Mouse (Mus musculus) intestine, embryonic 15.5 days (tissue): ENCODE data around the gene Clstn1. TPM values are rescaled to one million over a fixed set of nuclear protein-coding genes. Genes with fewer than 3 reads are reported as not detected.

Experiments
- ATAC-seq: fragments of 200-750 bp; cut with Nextera tagmentation; 2 replicates; pipeline ENCODE4 v1.8.0; 2017; ENCODE audit warnings: moderate TSS enrichment, moderate library complexity
- H3K27ac ChIP-seq: fragments of 300-500 bp; sonication (generic); 2 replicates; pipeline ENCODE4 v1.5.1; 2015; ENCODE audit warnings: mild to moderate bottlenecking, inconsistent platforms
- H3K27me3 ChIP-seq: fragments of 300-500 bp; sonication (generic); replicated peaks from 2 replicates; pipeline ENCODE4 v1.6.1; 2015; ENCODE audit warnings: inconsistent platforms
- H3K36me3 ChIP-seq: fragments of 300-500 bp; sonication (generic); 2 replicates; pipeline ENCODE4 v1.6.1; 2015; ENCODE audit warnings: inconsistent platforms
- H3K4me1 ChIP-seq: fragments of 300-500 bp; sonication (generic); replicated peaks from 2 replicates; pipeline ENCODE4 v1.6.1; 2015; ENCODE audit warnings: inconsistent platforms
- H3K4me2 ChIP-seq: fragments of 300-500 bp; sonication (generic); replicated peaks from 2 replicates; pipeline ENCODE4 v1.6.1; 2015; ENCODE audit warnings: mild to moderate bottlenecking, inconsistent platforms
- H3K4me3 ChIP-seq: fragments of 300-500 bp; sonication (generic); replicated peaks from 2 replicates; pipeline ENCODE4 v1.5.1; 2015; ENCODE audit warnings: inconsistent platforms
- H3K9ac ChIP-seq: fragments of 300-500 bp; sonication (generic); 2 replicates; pipeline ENCODE4 v1.6.1; 2015; ENCODE audit warnings: inconsistent platforms
- H3K9me3 ChIP-seq: fragments of 300-500 bp; sonication (generic); 2 replicates; pipeline ENCODE4 v1.6.1; 2016; ENCODE audit warnings: inconsistent platforms
- WGBS: fragments of 180-500 bp; shearing (Covaris S2); methylation state at CpG from one replicate; pipeline ENCODE4 v1.1.7; 2015; 5-methylcytosine and 5-hydroxymethylcytosine counted together
- polyA plus RNA-seq: library from polyadenylated mRNA; unstranded; fragments of >200 nt; fragmentation: Nextera tagmentation; extraction: Ambion mirVana; gene quantifications from 2 replicates; pipeline ENCODE4 v1.2.1, GENCODE M21; 2015

The Clstn1 gene
- polyA plus RNA-seq, 1 experiment from 2014 or later = 40.9 TPM

GRCm38 (mm10) chr4:149696189-149696971, 110.1 kb downstream of the Clstn1 start:
- H3K4me2 ChIP-seq = 0 out of 2 replicates have a peak overlapping the region, but pooled peaks have one; percentile 31
- ATAC-seq = peak; percentile 24; the same call in 1 of the 2 replicates
- no peak overlapping the region for H3K27ac ChIP-seq

GRCm38 (mm10) chr4:149697506-149698196, 111.4 kb downstream of the Clstn1 start:
- no peak overlapping the region for H3K27ac ChIP-seq

More at GRCm38 (mm10) chr4:149696189-149696971, 110.1 kb downstream of the Clstn1 start:
- H3K4me1 ChIP-seq = peaks cover 9% of the 10 kb centered on the region; the same call in 1 of the 2 replicates
- WGBS = 33% methylated on average over 16 of the region's 16 CpGs
- no peak overlapping the region for H3K9ac ChIP-seq
- H3K9me3 ChIP-seq = no peaks in the 10 kb centered on the region
- 0 out of 2 replicates have a peak, but pooled peaks cover 5% of the 10 kb centered on the region for H3K27me3 ChIP-seq
- H3K4me3 ChIP-seq = no peak overlapping the region
- H3K36me3 ChIP-seq = no peaks in the 10 kb centered on the region

GRCm38 (mm10) chr4:149698197-149698821, 112.0 kb downstream of the Clstn1 start:
- Histone ChIP-seq H3K9me3 (no peaks in the 10 kb centered on the region), H3K9ac (peak overlapping the region; percentile 65), H3K27ac (no peak overlapping the region), H3K4me3 (peak overlapping the region; percentile 52), H3K27me3 (0 out of 2 replicates have a peak, but pooled peaks cover 5% of the 10 kb centered on the region), H3K36me3 (no peaks in the 10 kb centered on the region), H3K4me2 (peak overlapping the region; percentile 93), H3K4me1 (peaks cover 9% of the 10 kb centered on the region; the same call in 1 of the 2 replicates)
- under 1% methylated on average over 35 of the region's 35 CpGs for WGBS
- ATAC-seq = peak; percentile 81

More at GRCm38 (mm10) chr4:149697506-149698196, 111.4 kb downstream of the Clstn1 start:
- WGBS = 31% methylated on average over 15 of the region's 15 CpGs
- H3K9ac ChIP-seq = peak overlapping the region; percentile 65
- peak overlapping the region; percentile 52 for H3K4me3 ChIP-seq
- peak overlapping the region; percentile 93 for H3K4me2 ChIP-seq
- no peaks in the 10 kb centered on the region for H3K9me3 ChIP-seq
- H3K4me1 ChIP-seq = peaks cover 9% of the 10 kb centered on the region; the same call in 1 of the 2 replicates
- no peaks in the 10 kb centered on the region for H3K36me3 ChIP-seq
- ATAC-seq = peak; percentile 46
- H3K27me3 ChIP-seq = 0 out of 2 replicates have a peak, but pooled peaks cover 5% of the 10 kb centered on the region

Other genes starting within 250 kb of the Clstn1 start
- gene Ube4b, start 159.7 kb upstream of the Clstn1 start, polyA plus RNA-seq = 34.3 and 39.0 TPM in 2 replicates
- 1.6 and 1.8 TPM in 2 replicates for gene Rbp7, start 131.5 kb upstream of the Clstn1 start, polyA plus RNA-seq
- gene Tmem274, start 109.1 kb upstream of the Clstn1 start, polyA plus RNA-seq = 0.38 TPM in 1 of 2 replicates, not detected in the other
- 13.3 TPM in 2 replicates for gene Nmnat1, start 101.3 kb upstream of the Clstn1 start, polyA plus RNA-seq
- 36.3 and 39.9 TPM in 2 replicates for gene Lzic, start 101.2 kb upstream of the Clstn1 start, polyA plus RNA-seq
- 41.7 and 43.8 TPM in 2 replicates for gene Ctnnbip1, start 68.2 kb upstream of the Clstn1 start, polyA plus RNA-seq
- gene Pik3cd, start 116.1 kb downstream of the Clstn1 start, polyA plus RNA-seq = 4.6 and 4.8 TPM in 2 replicates
- 23.3 and 24.7 TPM in 2 replicates for gene Tmem201, start 151.6 kb downstream of the Clstn1 start, polyA plus RNA-seq
- gene Slc25a33, start 187.8 kb downstream of the Clstn1 start, polyA plus RNA-seq = 9.5 and 10.3 TPM in 2 replicates